In genomic region chr9:124456572-124456971, GRCm38 (mm10) we compare ENCODE assay signal across 8 mouse cellular contexts. TPM values are rescaled to one million over a fixed set of nuclear protein-coding genes. Genes with fewer than 3 reads are reported as not detected.
A peak's percentile ranks its signal among the peaks of the same experiment; 100 is the strongest.
DNase-seq lines count a peak whose midpoint lies in the region; ATAC-seq lines count a peak whose summit lies in the region.

No protein-coding gene starts in this region.

- peak; percentile 55; the same call in 1 of the 2 replicates for ATAC-seq in erythroblast, adult 5-6 weeks (replicated peaks; ENCODE audit: low FRiP score, poor library complexity, severe bottlenecking)
- ATAC-seq in monocyte, adult 5-6 weeks (replicated peaks; ENCODE audit: insufficient number of reproducible peaks, low FRiP score, low TSS enrichment, poor library complexity, severe bottlenecking), result no peak

- DNase-seq in layer of hippocampus, postnatal 10 days (ENCODE audit: low spot score in 2 of 2), result peak; percentile 16 to 26
- DNase-seq in layer of hippocampus, adult 8-10 months (ENCODE audit: low spot score in 2 of 2), result no peak
- peak; percentile 61 for DNase-seq in NIH3T3 (ENCODE audit: low read depth)
- peak; percentile 42 to 56 for DNase-seq in kidney, postnatal 25 days
- peak; percentile 14 for DNase-seq in mesoderm, embryonic 11.5 days (ENCODE audit: low read depth, low spot score)
- no peak for DNase-seq in frontal cortex, postnatal 25 days (ENCODE audit: low spot score in 2 of 2)

RNA-seq across cellular contexts. Expression of gene Ppp2r3d, which starts 20.1 kb away (rescaled TPM):
- 100 to 1,000 TPM; 110 to 113 TPM for total RNA-seq in layer of hippocampus, postnatal 10 days (2021)
- total RNA-seq in layer of hippocampus, adult 8-10 months (2022), result 100 to 1,000 TPM in 3 of 4 experiments, 10 to 100 TPM in 1; 90.9 to 109 (median 103) TPM
- total RNA-seq in erythroblast, adult 5-6 weeks (2015; ENCODE audit: low replicate concordance), result 1.5 and 12.7 TPM in 2 replicates
- total RNA-seq in erythroblast, adult 5-6 weeks (2017; ENCODE audit: low replicate concordance), result 2.5 and 5.6 TPM in 2 replicates
- 14.9 to 25.5 TPM (median 23.9 TPM) in 3 replicates for total RNA-seq in monocyte, adult 5-6 weeks (2017)

RNA-seq across cellular contexts. Expression of gene Gm21836, which starts 37.0 kb away (rescaled TPM):
- total RNA-seq in layer of hippocampus, postnatal 10 days (2021), result not detected
- not detected for total RNA-seq in layer of hippocampus, adult 8-10 months (2022)
- not detected in 2 replicates for total RNA-seq in erythroblast, adult 5-6 weeks (2015; ENCODE audit: low replicate concordance)
- total RNA-seq in erythroblast, adult 5-6 weeks (2017; ENCODE audit: low replicate concordance), result not detected in 2 replicates
- total RNA-seq in monocyte, adult 5-6 weeks (2017), result not detected in 3 replicates

Comparison
In these comparisons a context has a peak if more than half of its experiments do, and no peak if none do; other contexts are left out.
1. DNase-seq: peak in layer of hippocampus, postnatal 10 days (2 of 2), NIH3T3 (single experiment), kidney, postnatal 25 days (2 of 2) and mesoderm, embryonic 11.5 days (single experiment); none in layer of hippocampus, adult 8-10 months (0 of 2) and frontal cortex, postnatal 25 days (0 of 2).